Mouse (Mus musculus) CD4-positive naive resting alpha-beta T cell, adult 57 days (primary cell): ENCODE results near the gene Pde1a. TPM values are rescaled to one million over a fixed set of nuclear protein-coding genes. Genes with fewer than 3 reads are reported as not detected.

ENCODE experiments used
- total RNA-seq: library from RNA; stranded (reverse); gene quantifications from one replicate; pipeline ENCODE4 v1.2.4, GENCODE M21; 2023

Pde1a gene
- not detected for total RNA-seq

DNA sequence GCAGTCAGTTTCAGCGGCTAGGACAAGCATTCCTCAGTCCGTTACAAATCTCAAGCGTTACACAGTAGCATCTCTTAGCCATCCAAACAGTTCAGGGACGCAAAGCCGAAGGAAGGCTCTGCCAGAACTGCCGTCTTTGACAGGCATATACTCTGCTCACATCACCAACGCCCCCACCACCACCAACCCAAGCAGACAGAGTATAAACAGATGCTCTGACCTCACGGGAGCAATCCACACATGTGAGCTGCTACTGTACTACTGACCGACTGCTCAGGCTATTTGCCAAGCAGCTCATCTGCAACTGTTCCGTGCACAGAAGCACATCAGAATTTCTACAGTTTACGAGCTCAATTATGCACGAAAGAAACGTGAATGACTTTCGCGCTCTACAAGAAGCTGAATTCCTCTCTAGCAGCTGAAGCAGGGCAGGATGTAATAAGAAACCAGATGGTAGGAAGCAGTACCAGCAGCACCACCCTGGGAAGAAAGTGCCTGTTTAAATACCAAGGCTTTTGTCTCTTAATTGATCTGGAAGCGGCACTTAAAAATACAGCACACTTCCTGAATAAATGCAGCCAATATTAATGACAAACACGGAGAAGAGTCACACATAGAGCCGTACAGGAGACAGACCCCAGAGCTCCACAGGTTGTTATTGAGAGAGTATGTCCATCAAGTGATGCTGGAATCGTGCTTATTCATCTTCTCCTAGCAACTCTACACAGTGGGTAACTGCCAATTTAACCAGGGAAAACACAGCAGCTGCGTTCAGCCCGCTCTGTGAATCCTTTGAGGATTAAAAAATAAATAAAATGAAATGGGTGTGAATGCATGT is at the start of gene Pde1a:
Gene Pde1a, minus strand, starts transcription at position 598 of the 838 bp plus-strand sequence.

Other genes with a start within 250 kb of the Pde1a start
- gene Prdx6b, start 163.0 kb upstream of the Pde1a start, total RNA-seq: not detected
- 40.3 TPM for gene Dnajc10, start 186.0 kb upstream of the Pde1a start, total RNA-seq